Mouse (Mus musculus) spleen, adult 10 weeks (tissue): ENCODE measurements around the gene Dnajb4. TPM values are rescaled to one million over a fixed set of nuclear protein-coding genes. Genes with fewer than 3 reads are reported as not detected.

ENCODE experiments used
- polyA plus RNA-seq: library from polyadenylated mRNA; stranded (reverse); fragments of 350-450 nt; fragmentation: Illumina TruSeq; extraction: RNeasy Lipid Tissue Mini Kit (QIAGEN cat#74804); gene quantifications from one replicate; pipeline ENCODE4 v1.2.3, GENCODE M21; 2015; ENCODE audit warnings: low replicate concordance; ENCODE audit not compliant: insufficient read depth

Gene Dnajb4
- polyA plus RNA-seq: 43.9 TPM

GRCm38 (mm10) chr3:152209967-152210634 is at the start of gene Dnajb4, which contains the start of gene Fubp1:
Dnajb4 (minus strand) TSS chr3:152210302.
Fubp1 (plus strand) TSS chr3:152210422.

GRCm38 (mm10) chr3:152166099-152166423 is 44.0 kb downstream of the Dnajb4 start, which contains the start of gene Gipc2:
Gipc2 (minus strand) TSS chr3:152166230.

Other genes starting within 250 kb of the Dnajb4 start
- 1.2 TPM for gene Gipc2, start 44.1 kb downstream of the Dnajb4 start, polyA plus RNA-seq
- gene Fubp1, start 120 bp upstream of the Dnajb4 start, polyA plus RNA-seq: 217 TPM
- gene Nexn, start 56.0 kb upstream of the Dnajb4 start, polyA plus RNA-seq: 20.7 TPM
- 18.7 TPM for gene Miga1, start 130.1 kb upstream of the Dnajb4 start, polyA plus RNA-seq
- gene Usp33, start 136.2 kb upstream of the Dnajb4 start, polyA plus RNA-seq: 72.5 TPM
- gene Zzz3, start 185.2 kb upstream of the Dnajb4 start, polyA plus RNA-seq: 72.4 TPM